Mouse (Mus musculus) hindbrain, postnatal 0 days (tissue): ENCODE measurements at regions not wholly inside any gene's neighbourhood (a gene's known extent, or its start where the extent isn't known, plus 50 kb on each side); places are given as distances from the start of the nearest gene placed in this dataset.

Experiments used
- ATAC-seq: fragments of 200-750 bp; cut with Nextera tagmentation; 2 replicates; pipeline ENCODE4 v1.8.0; 2017; ENCODE audit warnings: mild to moderate bottlenecking, moderate TSS enrichment, moderate library complexity
- DNase-seq: peaks from one replicate; pipeline ENCODE4 v3.0.0-alpha.2; 2015; ENCODE audit warnings: low spot score
- H3K27ac ChIP-seq: fragments of 300-500 bp; sonication (generic); 2 replicates; pipeline ENCODE4 v1.5.1; 2014; ENCODE audit warnings: mild to moderate bottlenecking
- H3K27me3 ChIP-seq: fragments of 300-500 bp; sonication (generic); 2 replicates; pipeline ENCODE4 v1.6.1; 2014; ENCODE audit warnings: low read length, mixed read lengths; ENCODE audit not compliant: insufficient read depth
- H3K36me3 ChIP-seq: fragments of 300-500 bp; sonication (generic); 2 replicates; pipeline ENCODE4 v1.6.1; 2014; ENCODE audit warnings: low read length, mixed read lengths; ENCODE audit not compliant: insufficient read depth
- H3K4me1 ChIP-seq: fragments of 300-500 bp; sonication (generic); 2 replicates; pipeline ENCODE4 v1.6.1; 2014; ENCODE audit warnings: antibody characterized with exemption, low read length, mixed read lengths; ENCODE audit not compliant: insufficient read depth
- H3K4me2 ChIP-seq: fragments of 300-500 bp; sonication (generic); 2 replicates; pipeline ENCODE4 v1.6.1; 2014; ENCODE audit warnings: low read depth, mild to moderate bottlenecking, low read length, moderate library complexity, mixed read lengths
- H3K4me3 ChIP-seq: fragments of 300-500 bp; sonication (generic); 2 replicates; pipeline ENCODE4 v1.5.1; 2014; ENCODE audit warnings: low read length
- H3K9ac ChIP-seq: fragments of 300-500 bp; sonication (generic); replicated peaks from 2 replicates; pipeline ENCODE4 v1.6.1; 2014; ENCODE audit warnings: mild to moderate bottlenecking, low read length, moderate library complexity, mixed read lengths
- H3K9me3 ChIP-seq: fragments of 300-500 bp; sonication (generic); 2 replicates; pipeline ENCODE4 v1.6.1; 2016; ENCODE audit warnings: low read length, mixed read lengths
- CTCF ChIP-seq: IDR thresholded peaks from 2 replicates; pipeline ENCODE4 v1.5.1; 2016; ENCODE audit warnings: antibody characterized with exemption, control low read depth, low read depth
- WGBS: fragments of 180-500 bp; shearing (Covaris S2); extraction: QIAGEN DNeasy Blood & Tissue Kit; methylation state at CpG from one replicate; pipeline ENCODE4 v1.1.7; 2014; 5-methylcytosine and 5-hydroxymethylcytosine counted together

DNA sequence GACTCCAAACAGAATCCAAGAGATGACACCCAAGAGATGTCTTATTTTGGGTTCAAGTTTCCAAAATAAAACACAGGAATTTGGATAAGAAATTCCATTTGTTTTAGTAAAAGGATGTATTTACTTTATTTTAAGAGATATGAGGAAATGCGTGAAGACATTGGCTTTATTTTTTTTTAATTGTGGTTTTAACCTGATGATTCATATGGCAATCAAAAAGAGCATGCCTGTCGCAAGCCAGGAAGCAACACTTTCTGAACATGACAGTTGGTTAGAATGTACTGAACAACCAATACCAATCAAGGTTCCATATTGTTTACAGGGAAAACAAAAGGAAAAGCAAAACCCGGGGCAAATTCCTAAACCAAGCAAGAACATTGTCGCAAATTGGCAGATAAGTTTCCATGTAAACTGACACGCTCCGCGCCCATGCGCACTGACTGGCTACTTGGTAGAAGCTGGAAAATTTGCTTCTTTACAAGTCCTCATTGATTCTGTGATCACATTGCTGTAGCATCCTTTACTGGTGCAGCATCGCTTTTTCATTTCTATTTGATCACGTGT is 181.4 kb upstream of the BC052040 start:
- DNase-seq, result no peak
- H3K27ac ChIP-seq, result no peak overlapping the region
- H3K36me3 ChIP-seq, result no peaks in the 10 kb centered on the region

DNA sequence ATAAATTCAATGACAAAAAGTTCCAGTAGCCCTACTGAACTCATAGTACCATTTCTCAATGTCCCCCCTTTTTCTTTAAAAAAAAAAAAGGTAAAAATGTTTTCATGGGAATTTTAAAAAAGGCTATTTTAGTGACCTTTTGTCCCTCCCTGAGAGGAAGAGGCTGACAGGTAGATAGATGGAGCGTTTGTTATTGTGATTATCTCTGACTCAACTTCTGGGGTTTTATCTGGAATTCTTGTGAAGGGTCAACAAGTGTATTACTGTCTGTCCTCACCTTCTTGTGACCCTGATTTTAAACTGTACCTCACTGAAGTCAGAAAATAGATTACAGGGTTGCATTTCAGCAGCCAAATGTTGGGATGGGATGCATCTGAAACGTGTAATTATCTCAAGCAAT is 179.3 kb upstream of the BC052040 start:
- TF ChIP-seq CTCF, result no peak
- H3K36me3 ChIP-seq, result no peaks in the 10 kb centered on the region
- H3K9ac ChIP-seq, result no peak overlapping the region
- H3K4me2 ChIP-seq, result no peak overlapping the region
- WGBS, result 77% methylated on average over 2 of the region's 2 CpGs
- no peaks in the 10 kb centered on the region for H3K9me3 ChIP-seq
- H3K27ac ChIP-seq, result no peak overlapping the region
- no peak overlapping the region for H3K4me3 ChIP-seq
- H3K4me1 ChIP-seq, result no peaks in the 10 kb centered on the region
- H3K27me3 ChIP-seq, result no peaks in the 10 kb centered on the region
- DNase-seq (no peak), ATAC-seq (no peak)

More for the DNA sequence above, 181.4 kb upstream of the BC052040 start:
- 96% methylated on average over 10 of the region's 10 CpGs for WGBS
- H3K4me1 ChIP-seq, result no peaks in the 10 kb centered on the region
- no peak overlapping the region for H3K9ac ChIP-seq
- no peak for ATAC-seq
- H3K4me2 ChIP-seq, result no peak overlapping the region
- no peak for TF ChIP-seq CTCF
- H3K4me3 ChIP-seq, result no peak overlapping the region
- no peaks in the 10 kb centered on the region for H3K27me3 ChIP-seq
- no peaks in the 10 kb centered on the region for H3K9me3 ChIP-seq

DNA sequence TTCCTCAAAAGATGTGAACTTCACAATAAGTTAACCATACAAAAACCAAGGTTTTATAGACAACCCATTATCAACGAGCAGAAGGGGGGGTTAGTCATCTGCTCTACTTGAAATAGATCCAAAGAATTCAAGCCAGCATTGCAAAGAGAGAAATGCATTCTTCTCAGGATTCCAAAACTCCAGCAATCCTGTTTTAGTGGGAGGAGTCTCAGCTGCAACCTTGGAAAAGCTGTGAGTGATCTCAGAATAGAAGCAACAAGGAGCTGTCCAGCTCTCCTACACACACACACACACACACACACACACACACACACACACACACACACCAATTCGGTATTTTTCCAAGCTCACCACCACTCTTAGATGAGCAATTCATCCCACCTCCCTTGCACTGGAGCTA is 149.0 kb upstream of the BC052040 start:
- no peaks in the 10 kb centered on the region for H3K36me3 ChIP-seq
- H3K4me2 ChIP-seq, result no peak overlapping the region
- no peak overlapping the region for H3K9ac ChIP-seq
- no peaks in the 10 kb centered on the region for H3K4me1 ChIP-seq
- TF ChIP-seq CTCF, result no peak
- no peak overlapping the region for H3K27ac ChIP-seq
- ATAC-seq (no peak), DNase-seq (no peak)
- H3K27me3 ChIP-seq, result no peaks in the 10 kb centered on the region
- 51% methylated on average over 2 of the region's 2 CpGs for WGBS
- H3K4me3 ChIP-seq, result no peak overlapping the region
- H3K9me3 ChIP-seq, result no peaks in the 10 kb centered on the region

DNA sequence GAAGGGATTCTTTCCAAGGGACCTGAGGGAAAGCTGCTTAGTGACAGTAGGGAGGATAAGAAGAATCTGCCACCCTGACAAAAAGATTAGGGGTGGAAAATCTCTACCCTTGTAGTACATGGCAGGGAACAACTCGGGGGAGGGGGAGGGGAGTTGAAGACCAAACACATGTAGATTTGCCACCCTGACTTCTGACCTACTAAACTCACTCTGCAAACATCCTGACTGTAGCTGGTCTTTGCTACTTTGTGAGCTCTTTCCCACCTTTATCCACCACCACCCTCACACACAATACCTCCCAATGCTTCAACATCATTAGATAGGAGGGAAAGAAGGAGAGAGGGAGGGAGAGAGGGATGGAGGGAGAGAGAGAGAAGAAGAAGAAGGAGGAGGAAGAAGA is 140.4 kb upstream of the BC052040 start:
- Histone ChIP-seq H3K36me3 (no peaks in the 10 kb centered on the region), H3K9me3 (no peaks in the 10 kb centered on the region), H3K27me3 (no peaks in the 10 kb centered on the region), H3K27ac (no peak overlapping the region), H3K4me1 (no peaks in the 10 kb centered on the region), H3K4me3 (no peak overlapping the region), H3K4me2 (no peak overlapping the region), H3K9ac (no peak overlapping the region)
- TF ChIP-seq CTCF, result no peak
- no peak for ATAC-seq
- DNase-seq, result no peak
- 23% methylated on average over 1 of the region's 1 CpGs for WGBS

DNA sequence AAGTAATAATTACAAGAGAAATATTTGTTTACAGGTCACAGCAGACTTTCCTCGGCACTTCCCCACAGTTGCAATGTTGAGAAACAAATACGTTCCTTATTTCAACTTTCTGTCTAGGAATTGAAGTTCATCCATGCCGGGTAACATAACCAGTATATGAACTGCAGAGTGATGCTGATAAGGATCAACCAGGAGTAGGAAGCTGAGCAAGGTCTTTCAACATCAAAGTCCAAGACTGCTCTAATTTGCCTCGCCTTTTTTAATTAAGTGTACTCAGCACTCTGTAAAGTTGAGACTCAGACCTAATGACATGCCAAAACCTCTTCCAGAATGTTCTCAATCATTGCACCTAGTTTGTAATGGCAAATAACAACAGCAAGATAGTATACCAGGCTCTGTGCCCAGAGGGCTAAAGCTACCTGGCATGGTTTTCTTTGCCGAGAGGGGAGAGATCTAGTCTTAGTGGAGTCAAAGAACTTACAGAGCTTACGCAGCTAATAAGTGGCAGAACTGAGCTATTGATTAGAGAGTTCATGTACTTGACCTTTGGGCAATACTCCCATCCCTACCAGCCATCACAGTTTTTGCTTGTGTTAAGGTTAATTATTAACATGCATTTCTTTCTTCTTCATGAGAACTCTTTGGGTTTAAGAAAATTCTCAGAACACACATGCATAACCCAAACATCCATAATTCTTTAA is 131.6 kb upstream of the BC052040 start:
- Histone ChIP-seq H3K27me3 (no peaks in the 10 kb centered on the region), H3K9ac (no peak overlapping the region), H3K9me3 (no peaks in the 10 kb centered on the region), H3K27ac (no peak overlapping the region), H3K4me1 (no peaks in the 10 kb centered on the region), H3K4me2 (no peak overlapping the region), H3K36me3 (no peaks in the 10 kb centered on the region), H3K4me3 (no peak overlapping the region)
- 96% methylated on average over 6 of the region's 6 CpGs for WGBS
- ATAC-seq, result no peak
- no peak for TF ChIP-seq CTCF
- no peak for DNase-seq

DNA sequence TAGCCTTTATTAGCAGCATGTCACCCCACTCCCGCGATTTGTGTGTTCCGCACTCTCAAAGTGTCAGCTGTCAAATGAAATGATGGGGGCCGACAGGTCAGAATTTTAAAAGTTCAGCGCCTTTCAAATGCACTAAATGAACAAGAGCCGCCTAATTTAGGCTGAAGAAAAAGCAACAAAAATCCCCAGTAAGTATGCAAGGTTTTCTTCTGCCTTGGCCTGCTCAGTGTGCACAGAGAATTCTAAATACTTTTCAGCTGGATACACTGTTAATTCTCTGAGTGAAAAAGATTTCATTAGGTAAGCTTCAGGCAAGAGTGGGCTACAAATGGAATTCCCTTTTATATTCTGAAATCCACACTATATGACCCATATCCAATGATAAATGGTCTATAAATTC is 125.9 kb upstream of the BC052040 start:
- H3K36me3 ChIP-seq, result no peaks in the 10 kb centered on the region
- no peak for ATAC-seq
- H3K27ac ChIP-seq, result no peak overlapping the region
- no peaks in the 10 kb centered on the region for H3K9me3 ChIP-seq
- 49% methylated on average over 6 of the region's 6 CpGs for WGBS
- no peak overlapping the region for H3K9ac ChIP-seq
- H3K4me2 ChIP-seq, result no peak overlapping the region
- TF ChIP-seq CTCF, result no peak
- no peaks in the 10 kb centered on the region for H3K4me1 ChIP-seq
- H3K27me3 ChIP-seq, result no peaks in the 10 kb centered on the region
- DNase-seq, result no peak
- no peak overlapping the region for H3K4me3 ChIP-seq

DNA sequence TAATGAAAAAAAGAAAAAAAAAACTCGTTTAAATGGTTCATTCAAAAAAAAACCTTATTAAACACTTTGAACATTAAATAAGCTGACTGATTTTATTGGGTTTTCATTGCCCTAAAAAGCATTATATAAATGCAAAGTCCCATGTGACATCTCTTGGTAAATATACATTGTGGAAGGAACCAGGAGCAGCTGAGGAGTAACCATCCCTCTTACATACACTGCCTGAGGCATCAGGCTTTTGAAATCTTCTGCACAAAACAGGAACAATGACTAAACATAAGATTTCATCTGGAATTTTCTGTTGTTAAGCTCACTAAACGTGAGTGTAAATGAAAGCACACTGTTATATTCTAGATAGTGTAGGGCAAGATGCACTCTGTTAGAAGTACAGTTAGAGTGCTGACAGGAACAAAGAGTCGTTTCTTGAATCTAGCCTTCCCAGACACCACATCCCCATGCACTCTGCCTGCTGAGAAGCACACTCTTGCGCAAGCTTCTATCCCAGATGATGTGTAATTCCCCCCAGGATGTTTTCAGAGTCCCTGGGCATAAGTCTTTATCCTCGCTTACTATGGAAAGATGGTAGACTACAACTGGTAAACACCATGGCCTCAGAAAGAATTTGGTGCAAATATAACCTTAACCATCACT is 125.0 kb upstream of the BC052040 start:
- Histone ChIP-seq H3K4me3 (no peak overlapping the region), H3K27ac (no peak overlapping the region), H3K9me3 (no peaks in the 10 kb centered on the region), H3K36me3 (no peaks in the 10 kb centered on the region), H3K9ac (no peak overlapping the region), H3K4me2 (no peak overlapping the region), H3K4me1 (no peaks in the 10 kb centered on the region), H3K27me3 (no peaks in the 10 kb centered on the region)
- WGBS, result 60% methylated on average over 5 of the region's 5 CpGs
- DNase-seq (no peak), ATAC-seq (no peak)
- no peak for TF ChIP-seq CTCF
